Mouse (Mus musculus) CH12.LX (cell line): ENCODE measurements around the gene Wdr59. TPM values are rescaled to one million over a fixed set of nuclear protein-coding genes. Genes with fewer than 3 reads are reported as not detected.

ENCODE experiments used
- DNase-seq: peaks from one replicate; pipeline ENCODE4 v3.0.0-alpha.2; 2013; ENCODE audit errors: extremely low read depth
- H3K27ac ChIP-seq: 2 replicates; pipeline ENCODE4 v1.5.1; 2012; ENCODE audit warnings: low read depth, mild to moderate bottlenecking, control low read depth, moderate library complexity; ENCODE audit not compliant: insufficient read depth
- H3K27me3 ChIP-seq: replicated peaks from 2 replicates; pipeline ENCODE3; 2012; ENCODE audit warnings: inconsistent platforms
- H3K36me3 ChIP-seq, 2 experiments: replicated peaks in 1 of 2; 2 replicates each; pipeline versions ENCODE3 to v1.6.1; 2012; ENCODE audit warnings: inconsistent platforms in 1 of 2, low read length in 1 of 2, mild to moderate bottlenecking in 1 of 2, mixed read lengths in 1 of 2, moderate library complexity in 1 of 2; ENCODE audit not compliant: control insufficient read depth in 1 of 2, insufficient read depth in 1 of 2
- H3K4me1 ChIP-seq, 2 experiments: 2 replicates each; pipeline ENCODE4 v1.6.1; 2012; ENCODE audit warnings: inconsistent platforms in 1 of 2, moderate library complexity in 1 of 2; ENCODE audit not compliant: insufficient read depth in 2 of 2, control insufficient read depth in 1 of 2
- H3K4me2 ChIP-seq: 2 replicates; pipeline ENCODE4 v1.6.1; 2012; ENCODE audit warnings: low read depth, mild to moderate bottlenecking, control low read depth; ENCODE audit not compliant: poor library complexity, insufficient read depth, severe bottlenecking
- H3K4me3 ChIP-seq, 3 experiments: fragments of 150-350 bp in 1 of 3; sonication (generic) in 1 of 3; replicated peaks in 1 of 3; 2 replicates each; pipeline versions ENCODE3 to v1.5.1; 2011 to 2012; ENCODE audit warnings: low read depth in 2 of 3, low read length in 2 of 3, mild to moderate bottlenecking in 2 of 3, moderate library complexity in 2 of 3, control low read depth in 1 of 3, improper control_type of control experiment in 1 of 3, inconsistent platforms in 1 of 3, mixed read lengths in 1 of 3; ENCODE audit not compliant: poor library complexity in 1 of 3
- H3K79me2 ChIP-seq: replicated peaks from 2 replicates; pipeline ENCODE4 v1.6.1; 2012; ENCODE audit warnings: mild to moderate bottlenecking, moderate library complexity; ENCODE audit not compliant: control insufficient read depth, poor library complexity, insufficient read depth, severe bottlenecking; ENCODE audit errors: extremely low read depth
- H3K9ac ChIP-seq: 2 replicates; pipeline ENCODE4 v1.6.1; 2012; ENCODE audit warnings: low read depth, mild to moderate bottlenecking, control low read depth, moderate library complexity; ENCODE audit not compliant: insufficient read depth
- H3K9me3 ChIP-seq: replicated peaks from 2 replicates; pipeline ENCODE3; 2012; ENCODE audit warnings: low read length, inconsistent platforms, mixed read lengths
- BHLHE40 ChIP-seq: IDR thresholded peaks from 2 replicates; pipeline ENCODE4 v1.6.1; 2011; ENCODE audit warnings: mild to moderate bottlenecking, low read depth, low read length, improper control_type of control experiment
- CHD1 ChIP-seq: IDR thresholded peaks from 2 replicates; pipeline ENCODE4 v1.6.1; 2012; ENCODE audit warnings: low read depth, low read length, improper control_type of control experiment, inconsistent platforms
- CHD2 ChIP-seq: IDR thresholded peaks from 2 replicates; pipeline ENCODE4 v1.6.1; 2011; ENCODE audit warnings: low read length, improper control_type of control experiment
- CTCF ChIP-seq, 2 experiments: IDR thresholded peaks in 1 of 2; conservative IDR thresholded peaks in 1 of 2; 2 replicates each; pipeline ENCODE4 v1.5.1; 2011 to 2012; ENCODE audit warnings: low read depth in 2 of 2, low read length in 2 of 2, improper control_type of control experiment in 1 of 2, inconsistent platforms in 1 of 2, mild to moderate bottlenecking in 1 of 2, moderate library complexity in 1 of 2
- ELF1 ChIP-seq: IDR thresholded peaks from 2 replicates; pipeline ENCODE4 v1.6.1; 2014; ENCODE audit warnings: low read depth, mild to moderate bottlenecking, inconsistent platforms, low read length, improper control_type of control experiment
- EP300 ChIP-seq: IDR thresholded peaks from 2 replicates; pipeline ENCODE4 v1.6.1; 2011; ENCODE audit warnings: low read length, improper control_type of control experiment
- ETS1 ChIP-seq: conservative IDR thresholded peaks from 2 replicates; pipeline ENCODE4 v1.6.1; 2012; ENCODE audit warnings: low read depth, mild to moderate bottlenecking, inconsistent platforms, low read length, improper control_type of control experiment, moderate library complexity
- GABPA ChIP-seq: IDR thresholded peaks from 2 replicates; pipeline ENCODE4 v1.6.1; 2012; ENCODE audit warnings: low read depth, low read length, improper control_type of control experiment, inconsistent platforms; ENCODE audit not compliant: insufficient replicate concordance
- HCFC1 ChIP-seq: IDR thresholded peaks from 2 replicates; pipeline ENCODE4 v1.6.1; 2012; ENCODE audit warnings: low read depth, mild to moderate bottlenecking, inconsistent platforms, low read length, improper control_type of control experiment
- JUN ChIP-seq: IDR thresholded peaks from 2 replicates; pipeline ENCODE4 v1.6.1; 2011; ENCODE audit warnings: low read depth, mild to moderate bottlenecking, low read length, improper control_type of control experiment, moderate library complexity; ENCODE audit not compliant: insufficient read depth
- KAT2A ChIP-seq: IDR thresholded peaks from 2 replicates; pipeline ENCODE4 v1.6.1; 2012; ENCODE audit warnings: low read length, improper control_type of control experiment, inconsistent platforms; ENCODE audit not compliant: insufficient replicate concordance
- MAFK ChIP-seq: IDR thresholded peaks from 2 replicates; pipeline ENCODE4 v1.6.1; 2011; ENCODE audit warnings: low read length, improper control_type of control experiment; ENCODE audit not compliant: insufficient replicate concordance
- MAX ChIP-seq: IDR thresholded peaks from 2 replicates; pipeline ENCODE4 v1.6.1; 2011; ENCODE audit warnings: low read length, improper control_type of control experiment
- MAZ ChIP-seq: IDR thresholded peaks from 2 replicates; pipeline ENCODE4 v1.6.1; 2012; ENCODE audit warnings: low read depth, mild to moderate bottlenecking, inconsistent platforms, low read length, improper control_type of control experiment, moderate library complexity
- MEF2A ChIP-seq: IDR thresholded peaks from 2 replicates; pipeline ENCODE4 v1.6.1; 2014; ENCODE audit warnings: low read depth, mild to moderate bottlenecking, inconsistent platforms, low read length, improper control_type of control experiment, borderline replicate concordance
- NELFE ChIP-seq: IDR thresholded peaks from 2 replicates; pipeline ENCODE4 v1.6.1; 2011; ENCODE audit warnings: low read depth, low read length, improper control_type of control experiment
- NRF1 ChIP-seq: IDR thresholded peaks from 2 replicates; pipeline ENCODE4 v1.6.1; 2014; ENCODE audit warnings: low read depth, mild to moderate bottlenecking, inconsistent platforms, low read length, improper control_type of control experiment, moderate library complexity
- PAX5 ChIP-seq: IDR thresholded peaks from 2 replicates; pipeline ENCODE4 v1.6.1; 2012; ENCODE audit warnings: low read length, inconsistent platforms, mixed read lengths
- POLR2AphosphoS2 ChIP-seq: IDR thresholded peaks from 2 replicates; pipeline ENCODE4 v1.6.1; 2011; ENCODE audit warnings: low read depth, low read length, improper control_type of control experiment
- RAD21 ChIP-seq: IDR thresholded peaks from 2 replicates; pipeline ENCODE4 v1.6.1; 2011; ENCODE audit warnings: low read depth, mild to moderate bottlenecking, low read length, improper control_type of control experiment, moderate library complexity
- RCOR1 ChIP-seq: conservative IDR thresholded peaks from 2 replicates; pipeline ENCODE4 v1.6.1; 2012; ENCODE audit warnings: low read depth, mild to moderate bottlenecking, inconsistent platforms, low read length, improper control_type of control experiment
- SMC3 ChIP-seq: IDR thresholded peaks from 2 replicates; pipeline ENCODE4 v1.6.1; 2011; ENCODE audit warnings: low read depth, low read length, improper control_type of control experiment
- TBP ChIP-seq: conservative IDR thresholded peaks from 2 replicates; pipeline ENCODE4 v1.6.1; 2011; ENCODE audit warnings: low read depth, low read length, improper control_type of control experiment
- TCF12 ChIP-seq: IDR thresholded peaks from 2 replicates; pipeline ENCODE4 v1.6.1; 2014; ENCODE audit warnings: low read depth, mild to moderate bottlenecking, inconsistent platforms, low read length, improper control_type of control experiment
- USF1 ChIP-seq: IDR thresholded peaks from 2 replicates; pipeline ENCODE4 v1.6.1; 2014; ENCODE audit warnings: low read depth, mild to moderate bottlenecking, inconsistent platforms, low read length, improper control_type of control experiment
- USF2 ChIP-seq: conservative IDR thresholded peaks from 2 replicates; pipeline ENCODE4 v1.6.1; 2011; ENCODE audit warnings: low read depth, low read length, improper control_type of control experiment
- ZKSCAN1 ChIP-seq: IDR thresholded peaks from 2 replicates; pipeline ENCODE4 v1.6.1; 2012; ENCODE audit warnings: low read depth, inconsistent platforms, low read length, improper control_type of control experiment, borderline replicate concordance
- ZMIZ1 ChIP-seq: IDR thresholded peaks from 2 replicates; pipeline ENCODE4 v1.6.1; 2012; ENCODE audit warnings: low read depth, mild to moderate bottlenecking, inconsistent platforms, low read length, improper control_type of control experiment
- ZNF384 ChIP-seq: IDR thresholded peaks from 2 replicates; pipeline ENCODE4 v1.6.1; 2012; ENCODE audit warnings: low read depth, low read length, improper control_type of control experiment, inconsistent platforms
- dilution Hi-C: fragments of 300-500 bp; cut with MboI; formaldehyde crosslinking; loops from 2 replicates; pipeline ENCODE4 v1.14.3; 2020; ENCODE audit warnings: low sequenced_read_pairs; ENCODE audit not compliant: extremely low pct_unique_long_range_greater_than_20kb, extremely low pct_ligation_motif_present
- in situ Hi-C: fragments of 300-500 bp; cut with MboI; formaldehyde crosslinking; loops from 3 replicates; pipeline ENCODE4 v1.14.3; 2019; ENCODE audit warnings: low sequenced_read_pairs, low pct_ligation_motif_present, low pct_unique_long_range_greater_than_20kb, mixed read lengths
- polyA plus RNA-seq: library from polyadenylated mRNA; unstranded; fragments of >175 nt; gene quantifications from 2 replicates; pipeline ENCODE4 v1.2.1, GENCODE M21; 2012; ENCODE audit warnings: low read depth; ENCODE audit not compliant: insufficient read length
- total RNA-seq, 2 experiments: library from RNA; depleted of rRNA; stranded (reverse); fragments of 300-350 nt in 1 of 2; fragments of >200 nt in 1 of 2; gene quantifications; 2 replicates each; pipeline ENCODE4 v1.2.3; 2012 to 2014

Wdr59 gene
- total and polyA plus RNA-seq, 3 experiments = 6.2 to 15.6 (median 8.1) TPM

GRCm38 (mm10) chr8:111531191-111531590 lies 9.3 kb upstream of the Wdr59 start:
- no peaks in the 10 kb centered on the region for H3K36me3 ChIP-seq
- no peaks in the 10 kb centered on the region for H3K79me2 ChIP-seq
- dilution Hi-C loops = no loop called here
- H3K27me3 ChIP-seq = no peaks in the 10 kb centered on the region
- DNase-seq = no peak
- H3K9ac ChIP-seq = no peak overlapping the region
- H3K4me2 ChIP-seq = no peak overlapping the region
- no peak overlapping the region for H3K27ac ChIP-seq
- in situ Hi-C loops = loop anchor here (5.0 kb wide), 1 partner anchor 96 kb away; no protein-coding TSS in a partner anchor
- TF ChIP-seq NRF1 (no peak), HCFC1 (no peak), NELFE (no peak), PAX5 (no peak), GABPA (no peak), MAZ (no peak), TCF12 (no peak), CHD1 (no peak), MAFK (no peak), KAT2A (no peak), MAX (no peak), USF2 (no peak), SMC3 (no peak), EP300 (no peak), POLR2AphosphoS2 (no peak), ZKSCAN1 (no peak), TBP (no peak), BHLHE40 (no peak)
- TF ChIP-seq, all 38 proteins: peak for 0
- no peaks in the 10 kb centered on the region for H3K9me3 ChIP-seq
- no peak overlapping the region for H3K4me3 ChIP-seq
- H3K4me1 ChIP-seq = peaks cover 0 to 17% of the 10 kb centered on the region in 2 experiments; a peak in 2 of 4 replicates

- in situ Hi-C loops (no loop called here), dilution Hi-C loops (no loop called here)
- Histone ChIP-seq H3K36me3 (no peaks in the 10 kb centered on the region), H3K9me3 (no peaks in the 10 kb centered on the region), H3K27ac (no peak overlapping the region), H3K4me3 (no peak overlapping the region), H3K27me3 (no peaks in the 10 kb centered on the region), H3K4me1 (peaks cover 0 to 17% of the 10 kb centered on the region in 2 experiments; a peak in 2 of 4 replicates), H3K9ac (no peak overlapping the region), H3K4me2 (no peak overlapping the region), H3K79me2 (no peaks in the 10 kb centered on the region)
- no peak for DNase-seq
- no peak for TF ChIP-seq NELFE
- no peak for TF ChIP-seq RCOR1
- no peak for TF ChIP-seq CHD2
- TF ChIP-seq USF1 = no peak
- TF ChIP-seq ZKSCAN1 = no peak
- TF ChIP-seq ZNF384 = no peak
- no peak for TF ChIP-seq NRF1
- no peak for TF ChIP-seq TBP
- TF ChIP-seq CHD1 = no peak
- TF ChIP-seq PAX5 = no peak
- TF ChIP-seq JUN = no peak
- no peak for TF ChIP-seq TCF12
- TF ChIP-seq ZMIZ1 = no peak
- no peak for TF ChIP-seq RAD21
- TF ChIP-seq ETS1 = no peak
- no peak for TF ChIP-seq ELF1
- no peak for TF ChIP-seq MEF2A
- TF ChIP-seq CTCF (conservative IDR thresholded peaks at IDR 0.05 in 1 of 2, IDR thresholded peaks at IDR 0.05 in 1 of 2; ENCODE audit: low read depth in 2 of 2, low read length in 2 of 2) = no peak
- no peak for TF ChIP-seq BHLHE40
Observed at GRCm38 (mm10) chr8:111528071-111528470, 6.2 kb upstream of the Wdr59 start.
